Mouse (Mus musculus): ENCODE measurements at regions not wholly inside any gene's neighbourhood (a gene's known extent, or its start where the extent isn't known, plus 50 kb on each side); places are given as distances from the start of the nearest gene placed in this dataset.

- no peak for DNase-seq
Observed at GRCm38 (mm10) chr10:45916928-45917327, 339.3 kb downstream of the Hace1 start.

GRCm38 (mm10) chr10:45925746-45926145, 348.1 kb downstream of the Hace1 start:
- intact Hi-C loops (cut with DNase I; ENCODE audit: low total_unique reads) = no loop called here
- no peak for DNase-seq

More at GRCm38 (mm10) chr10:45916928-45917327, 339.3 kb downstream of the Hace1 start:
- intact Hi-C loops (cut with DNase I; ENCODE audit: low total_unique reads) = loop anchor here (10.0 kb wide), 2 partner anchors 242 to 532 kb away; no protein-coding TSS in a partner anchor

GRCm38 (mm10) chr10:45933631-45934310, 356.1 kb downstream of the Hace1 start:
- intact Hi-C loops (cut with DNase I; ENCODE audit: low total_unique reads) = no loop called here
- no peak for DNase-seq

GRCm38 (mm10) chr10:45957686-45958085, 380.1 kb downstream of the Hace1 start:
- no peak for DNase-seq
- intact Hi-C loops (cut with DNase I; ENCODE audit: low total_unique reads) = no loop called here

- no peak for DNase-seq
- intact Hi-C loops (cut with DNase I; ENCODE audit: low total_unique reads) = no loop called here
Observed at GRCm38 (mm10) chr10:45972240-45972639, 394.6 kb downstream of the Hace1 start.

GRCm38 (mm10) chr10:45982731-45983274, 405.2 kb downstream of the Hace1 start:
- intact Hi-C loops (cut with DNase I; ENCODE audit: low total_unique reads) = no loop called here
- DNase-seq = no peak

GRCm38 (mm10) chr10:45983671-45984335, 406.2 kb downstream of the Hace1 start:
- intact Hi-C loops (cut with DNase I; ENCODE audit: low total_unique reads) = no loop called here
- DNase-seq = no peak

- intact Hi-C loops (cut with DNase I; ENCODE audit: low total_unique reads) = no loop called here
- no peak for DNase-seq
Observed at GRCm38 (mm10) chr10:45986341-45986740, 408.7 kb downstream of the Hace1 start.

GRCm38 (mm10) chr10:46006319-46006718, 428.7 kb downstream of the Hace1 start:
- intact Hi-C loops (cut with DNase I; ENCODE audit: low total_unique reads) = no loop called here
- no peak for DNase-seq

GRCm38 (mm10) chr10:46011916-46012596, 434.4 kb downstream of the Hace1 start:
- intact Hi-C loops (cut with DNase I; ENCODE audit: low total_unique reads) = no loop called here
- DNase-seq = peak; percentile 12

- DNase-seq = no peak
- intact Hi-C loops (cut with DNase I; ENCODE audit: low total_unique reads) = no loop called here
Observed at GRCm38 (mm10) chr10:46012599-46012998, 435.0 kb downstream of the Hace1 start.

- DNase-seq = no peak
- intact Hi-C loops (cut with DNase I; ENCODE audit: low total_unique reads) = no loop called here
Observed at GRCm38 (mm10) chr10:46016295-46016694, 438.7 kb downstream of the Hace1 start.

- intact Hi-C loops (cut with DNase I; ENCODE audit: low total_unique reads) = no loop called here
- no peak for DNase-seq
Observed at GRCm38 (mm10) chr10:46045474-46046093, 468.0 kb downstream of the Hace1 start.

GRCm38 (mm10) chr10:46046094-46046749, 468.6 kb downstream of the Hace1 start:
- DNase-seq = no peak
- intact Hi-C loops (cut with DNase I; ENCODE audit: low total_unique reads) = no loop called here

GRCm38 (mm10) chr10:46046890-46047414, 469.3 kb downstream of the Hace1 start:
- intact Hi-C loops (cut with DNase I; ENCODE audit: low total_unique reads) = no loop called here
- DNase-seq = no peak

- no peak for DNase-seq
- intact Hi-C loops (cut with DNase I; ENCODE audit: low total_unique reads) = no loop called here
Observed at GRCm38 (mm10) chr10:46047591-46047990, 470.0 kb downstream of the Hace1 start.

GRCm38 (mm10) chr10:46057362-46058198, 480.0 kb downstream of the Hace1 start:
- intact Hi-C loops (cut with DNase I; ENCODE audit: low total_unique reads) = no loop called here
- DNase-seq = no peak

- intact Hi-C loops (cut with DNase I; ENCODE audit: low total_unique reads) = no loop called here
- no peak for DNase-seq
Observed at GRCm38 (mm10) chr10:46058199-46058472, 480.5 kb downstream of the Hace1 start.

- DNase-seq = no peak
- intact Hi-C loops (cut with DNase I; ENCODE audit: low total_unique reads) = no loop called here
Observed at GRCm38 (mm10) chr10:46059285-46059684, 481.7 kb downstream of the Hace1 start.

Measured in gastrocnemius, postnatal 14 days (tissue).